Mouse (Mus musculus) heart, adult 11 months (tissue): ENCODE measurements around the gene Il13.

Experiments used
- DNase-seq: peaks from one replicate; pipeline ENCODE4 v3.0.0; 2022

Il13 gene

DNA sequence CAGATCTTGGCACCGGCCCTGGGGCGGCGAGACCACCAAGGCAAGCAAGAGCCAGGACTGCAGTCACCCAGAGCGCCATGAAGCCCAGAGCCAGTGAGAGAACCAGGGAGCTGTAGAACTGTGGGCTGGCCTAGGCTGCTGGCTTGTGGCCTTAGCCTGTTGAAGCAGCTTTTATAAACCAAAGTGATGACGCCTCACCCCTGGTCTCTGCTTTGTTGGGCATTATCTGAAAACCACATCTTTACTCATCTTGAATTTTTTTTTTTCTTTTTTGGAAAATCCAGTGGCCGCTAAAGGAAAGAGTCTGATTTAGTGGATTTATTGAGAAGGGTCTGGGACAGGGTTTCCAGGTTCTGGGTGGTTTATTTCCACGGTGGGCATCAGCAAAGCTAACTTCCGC, at the start of gene Il13:
Il13 (minus strand) TSS at position 147 of the 400 bp plus-strand sequence.
- peak; percentile 87 for DNase-seq

DNA sequence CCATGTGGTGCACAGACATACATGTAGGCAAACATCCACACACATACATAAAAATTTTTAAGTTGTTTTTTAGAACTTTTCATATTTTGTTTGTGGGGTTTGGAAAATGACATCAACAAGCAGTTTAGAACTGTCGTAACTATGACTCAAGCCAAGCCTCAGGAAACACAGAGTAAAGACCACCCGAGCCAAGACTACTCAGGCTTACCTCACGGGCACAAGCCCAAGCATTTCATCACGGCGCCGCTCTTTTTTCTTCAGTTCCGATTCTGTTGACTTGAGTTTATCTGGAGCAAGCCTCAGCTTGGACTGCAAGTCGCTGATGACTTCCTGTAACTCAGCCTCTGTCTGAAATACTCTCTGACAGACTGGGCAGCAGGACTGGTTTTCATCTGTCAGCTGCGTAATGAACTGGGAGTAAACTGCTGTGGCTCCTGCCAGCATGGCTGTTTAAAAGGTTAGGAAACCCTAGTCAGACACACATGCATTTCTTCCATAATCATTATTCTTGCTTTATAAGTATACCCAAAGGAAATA, 48.6 kb upstream of the Il13 start:
- DNase-seq = peak; percentile 96

DNA sequence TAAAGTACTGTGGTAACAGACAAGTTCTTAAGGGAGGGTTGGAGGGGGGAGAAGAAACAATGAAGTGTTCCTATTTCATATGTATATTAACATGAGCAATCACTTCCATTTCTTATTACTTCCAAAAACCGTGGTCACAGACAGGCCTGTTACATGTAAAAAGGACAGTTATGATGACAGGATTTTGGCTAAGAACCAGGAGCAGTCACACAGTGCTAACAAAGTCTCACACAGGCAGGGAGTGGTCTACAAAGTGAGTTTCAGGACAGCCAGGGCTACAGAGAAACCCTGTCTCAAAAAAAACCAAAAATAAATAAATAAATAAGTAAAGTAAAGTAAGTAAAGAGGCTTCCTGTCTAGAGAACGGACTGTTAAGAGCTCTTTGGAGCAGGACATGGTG, 47.7 kb upstream of the Il13 start:
- DNase-seq = peak; percentile 74

DNA sequence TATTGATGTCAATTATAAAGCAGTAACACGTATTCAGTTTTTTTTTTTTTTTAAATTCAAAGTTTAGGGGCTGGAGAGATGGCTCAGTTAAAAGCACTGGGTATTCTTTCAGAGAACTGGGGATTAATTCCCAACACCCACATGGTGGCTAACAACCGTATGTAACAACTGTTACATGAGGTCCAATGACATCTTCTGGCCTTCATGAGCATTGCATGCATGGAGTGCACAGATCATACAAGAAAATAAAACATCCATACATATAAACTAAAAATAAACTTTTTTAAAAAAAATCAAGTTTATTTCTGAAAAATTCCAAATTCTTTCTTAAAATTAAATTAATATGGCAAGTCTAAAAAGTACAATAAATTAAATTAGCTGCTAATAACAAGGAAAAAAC, 47.2 kb upstream of the Il13 start:
- DNase-seq = peak; percentile 11

DNA sequence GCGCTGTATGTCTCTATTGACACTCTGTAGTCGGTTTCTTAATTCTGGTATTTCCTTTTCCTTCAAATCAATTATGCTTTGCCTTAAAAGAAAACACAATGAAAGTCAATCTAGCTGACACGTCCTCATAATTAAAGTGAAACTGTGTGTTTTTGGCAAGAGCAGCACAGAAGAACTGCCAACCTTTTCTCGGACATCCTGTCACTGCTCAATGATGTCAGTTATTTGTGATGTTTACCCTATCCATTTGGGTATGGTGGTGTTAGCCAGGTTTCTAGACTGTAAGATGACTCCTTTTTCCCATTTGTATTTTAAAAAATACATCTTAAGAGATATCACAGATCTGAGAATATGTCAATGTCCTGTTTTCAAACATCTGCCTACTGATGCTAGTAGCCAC, 45.6 kb upstream of the Il13 start:
- peak; percentile 80 for DNase-seq

DNA sequence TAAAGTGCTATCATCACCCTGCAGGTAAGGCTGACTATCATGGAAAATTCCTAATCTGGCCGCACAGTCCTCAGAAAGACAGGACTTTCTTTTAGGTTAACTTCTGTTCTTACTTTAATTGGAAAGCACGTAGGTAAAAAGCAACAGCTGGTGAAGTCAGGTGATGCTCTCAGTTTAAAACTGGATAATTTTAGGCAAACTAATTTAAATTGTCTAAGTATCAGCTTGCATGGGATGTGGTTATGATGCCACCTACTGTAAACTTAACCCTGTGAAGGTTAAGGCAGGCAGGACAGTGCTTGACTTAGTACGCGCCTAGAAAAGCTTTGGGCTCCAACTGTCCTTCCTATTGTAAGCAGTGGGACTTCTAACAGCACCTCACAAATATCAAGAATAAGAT, 36.9 kb upstream of the Il13 start:
- DNase-seq = no peak

DNA sequence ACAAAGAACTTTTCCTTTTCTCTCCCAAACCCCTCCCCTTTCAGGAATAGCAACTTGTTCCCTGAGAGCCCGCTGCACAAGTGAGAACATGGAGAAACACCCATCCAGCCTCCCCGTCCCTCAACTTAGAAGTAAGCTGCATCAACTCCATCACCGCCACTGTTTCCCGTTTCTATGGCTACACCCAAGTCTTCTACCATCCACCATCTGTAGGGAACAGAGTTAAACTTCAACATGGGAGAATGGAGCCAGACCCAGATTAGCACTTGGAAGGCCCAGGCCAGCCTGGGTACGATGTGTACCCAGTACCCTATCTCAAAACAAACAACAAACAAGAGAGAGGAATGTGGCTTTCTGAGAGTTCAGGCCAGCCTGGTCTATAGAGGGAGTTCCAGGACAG, 29.6 kb upstream of the Il13 start:
- DNase-seq = no peak

DNA sequence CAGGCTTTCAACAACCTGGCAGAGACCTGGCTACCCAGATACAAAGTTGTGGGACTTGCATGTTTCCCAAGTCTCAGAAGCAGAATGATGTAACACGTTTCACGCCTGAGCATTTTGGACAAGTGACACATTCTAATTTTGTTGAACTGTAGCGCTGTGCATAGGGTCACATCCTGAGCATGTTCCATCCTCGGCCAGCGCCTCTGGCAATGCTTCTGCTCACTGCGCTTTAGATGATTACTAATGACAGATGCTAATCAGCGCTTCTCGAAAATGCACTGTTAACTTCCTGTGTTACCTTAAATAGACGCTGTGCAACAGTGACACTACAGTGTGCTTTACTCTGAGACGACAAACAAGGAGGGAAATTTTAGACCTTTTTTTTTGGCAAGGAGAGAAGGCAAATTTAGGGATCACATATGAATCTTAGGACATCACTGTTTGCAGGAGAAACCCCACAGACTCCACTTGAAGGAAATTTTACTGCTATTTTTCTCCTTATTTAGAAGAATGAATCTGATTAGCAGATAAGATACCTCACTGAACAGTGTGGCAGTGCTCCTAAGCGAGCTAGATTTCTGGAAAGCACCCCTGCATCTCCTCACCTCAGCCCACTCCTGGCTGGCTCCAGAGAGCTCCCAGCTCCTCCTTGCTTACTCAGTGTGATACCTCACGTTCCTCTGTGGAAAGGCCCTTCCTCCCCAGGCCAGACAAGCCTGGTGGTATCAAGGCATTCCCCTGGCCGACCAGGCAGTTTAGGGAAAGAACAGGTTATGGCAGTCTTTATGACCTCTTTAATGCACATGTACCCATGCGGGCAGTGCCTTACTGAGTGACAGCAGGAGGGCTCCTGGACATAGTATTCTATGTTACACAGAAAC, 28.5 kb upstream of the Il13 start:
- DNase-seq = peak; percentile 83

DNA sequence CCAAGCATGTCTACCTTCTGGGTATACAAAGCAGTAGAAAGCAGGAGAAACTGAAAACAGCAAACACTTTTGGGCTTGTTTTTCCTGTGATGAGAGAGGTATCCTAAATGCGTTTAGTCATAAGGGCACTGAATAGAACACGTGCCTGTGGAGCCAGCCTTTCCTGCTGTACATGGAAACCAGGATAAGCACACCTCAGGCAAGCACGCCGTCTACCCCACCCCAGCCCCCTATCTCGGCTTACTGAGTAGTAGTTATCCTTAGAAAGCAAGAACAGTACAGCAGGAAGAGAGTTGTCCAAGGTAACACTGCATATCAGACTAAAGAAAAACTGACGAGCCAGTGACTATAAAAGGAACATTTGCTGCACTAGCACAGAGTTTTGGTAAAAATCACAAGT, 23.3 kb upstream of the Il13 start:
- DNase-seq = no peak

DNA sequence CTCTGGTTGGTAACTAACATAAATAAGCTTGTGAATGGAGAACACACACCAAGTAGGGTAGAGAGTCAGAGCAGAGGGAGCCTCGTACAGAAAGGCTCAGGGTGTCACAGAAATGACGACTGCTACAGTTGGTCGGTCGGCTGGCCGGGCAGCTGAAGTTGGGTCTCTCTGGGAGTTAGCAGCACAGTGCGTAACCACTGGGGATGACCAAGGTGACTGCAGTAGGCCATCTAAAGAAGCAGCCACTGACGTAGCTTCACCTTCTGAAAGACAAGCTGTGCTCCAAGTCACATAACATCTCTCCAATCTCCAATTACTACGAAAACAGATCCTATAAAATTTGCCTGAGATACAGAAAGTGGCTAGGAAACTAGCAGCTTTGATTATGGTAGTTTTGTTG, 22.9 kb upstream of the Il13 start:
- no peak for DNase-seq

DNA sequence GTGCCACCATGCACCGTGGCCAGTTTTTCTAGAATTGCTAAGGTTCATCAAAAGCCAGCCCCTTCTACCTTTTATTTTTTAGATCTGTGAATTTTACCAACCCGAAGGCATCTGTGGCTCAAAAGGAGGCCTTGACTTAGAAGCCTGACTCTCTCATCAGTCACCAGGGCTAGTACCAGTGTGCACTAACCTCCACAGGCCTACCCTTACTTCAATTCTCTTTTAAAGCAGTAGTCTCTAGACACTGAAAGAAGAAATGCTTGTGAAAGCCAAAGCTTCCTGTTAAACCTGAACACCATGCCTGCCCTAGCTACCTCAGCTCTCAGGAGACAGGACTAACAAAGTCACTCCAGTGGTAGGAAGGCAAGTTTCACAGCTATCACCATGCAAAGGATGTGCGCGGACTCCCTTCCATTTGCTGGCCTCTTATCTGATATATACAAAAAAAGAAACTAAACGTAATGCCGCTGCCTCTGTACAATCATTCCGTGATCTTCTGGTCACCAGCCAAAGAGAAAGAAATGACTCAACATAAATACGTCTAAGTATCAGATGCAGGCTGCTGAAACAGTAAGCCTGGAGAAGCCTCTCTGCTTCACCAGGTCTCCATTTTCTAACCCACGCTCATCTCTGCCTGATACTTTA, 22.2 kb upstream of the Il13 start:
- peak; percentile 79 for DNase-seq

DNA sequence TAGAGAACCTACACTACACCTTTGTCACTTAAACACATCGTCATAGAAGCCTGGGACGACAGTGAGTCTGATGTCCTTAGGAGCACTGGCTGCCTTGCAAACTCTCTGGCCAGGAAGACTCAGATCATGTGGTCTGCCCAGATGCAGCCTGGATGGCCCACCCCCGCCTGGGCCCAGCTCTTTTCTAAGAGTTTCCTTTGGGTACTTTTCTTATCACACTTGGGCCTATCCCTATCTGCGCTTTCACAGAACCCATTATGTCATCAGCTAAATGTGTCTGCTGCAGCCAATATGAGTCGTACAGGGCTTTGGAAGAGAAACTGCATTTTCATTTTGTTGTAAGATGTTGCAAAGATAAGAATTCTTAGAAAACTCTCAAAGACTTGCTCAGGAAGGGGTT, 20.5 kb upstream of the Il13 start:
- peak; percentile 92 for DNase-seq

DNA sequence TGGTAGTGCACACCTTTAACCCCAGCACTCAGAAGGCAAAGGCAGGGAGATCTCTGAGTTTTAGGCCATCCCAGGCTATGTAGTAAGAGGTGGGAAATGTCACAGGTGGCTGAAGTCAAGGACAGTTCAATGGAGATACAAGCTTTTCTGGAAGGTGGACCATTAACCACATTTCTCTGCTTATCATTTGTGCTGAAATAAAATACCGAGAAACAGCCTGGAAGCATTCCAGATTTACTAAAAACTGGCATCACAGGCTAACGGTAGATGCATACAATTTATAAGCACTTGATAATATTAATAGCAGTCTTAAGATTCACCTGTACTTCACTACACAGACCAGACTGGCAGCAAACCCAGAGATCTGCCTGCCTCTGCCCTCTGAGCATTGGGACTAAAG, 17.9 kb upstream of the Il13 start:
- no peak for DNase-seq

DNA sequence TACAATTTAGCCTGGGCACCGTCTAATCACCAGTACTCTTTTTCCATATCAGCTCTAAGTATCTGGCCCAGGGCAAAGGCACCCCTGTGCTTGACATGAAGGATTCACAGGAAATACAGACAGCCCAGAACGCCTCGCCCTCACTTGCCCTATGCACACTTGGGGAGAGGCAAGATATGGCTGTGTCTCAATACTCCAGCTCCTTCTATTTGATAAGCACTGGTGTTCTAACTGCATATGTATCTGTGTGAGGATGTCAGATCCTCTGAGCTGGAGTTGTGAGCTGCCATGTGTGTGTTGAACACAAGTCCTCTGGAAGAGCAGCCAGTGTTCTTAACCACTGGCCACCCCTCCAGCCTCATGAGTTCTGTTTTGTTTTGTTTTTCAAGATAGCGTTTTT, 16.9 kb upstream of the Il13 start:
- no peak for DNase-seq

DNA sequence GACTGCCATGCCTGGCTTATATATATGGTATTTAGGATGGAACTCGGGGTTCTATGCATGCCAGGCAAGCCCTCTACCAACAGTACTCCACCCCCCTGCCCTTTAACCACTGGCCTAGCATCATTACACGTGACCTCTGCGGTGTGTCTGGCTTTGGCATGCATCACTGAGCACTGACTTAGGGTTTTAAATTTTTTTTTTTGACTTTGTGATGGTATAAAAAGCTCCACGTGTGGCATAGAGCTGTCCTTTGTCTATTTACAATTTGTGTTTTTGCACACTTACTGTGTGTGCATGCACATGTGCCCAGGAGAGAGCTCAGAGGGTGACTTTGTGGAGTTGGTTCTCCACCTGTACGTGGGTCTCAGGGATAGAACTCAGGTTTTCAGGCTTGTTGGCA, 9.5 kb upstream of the Il13 start:
- DNase-seq = no peak

DNA sequence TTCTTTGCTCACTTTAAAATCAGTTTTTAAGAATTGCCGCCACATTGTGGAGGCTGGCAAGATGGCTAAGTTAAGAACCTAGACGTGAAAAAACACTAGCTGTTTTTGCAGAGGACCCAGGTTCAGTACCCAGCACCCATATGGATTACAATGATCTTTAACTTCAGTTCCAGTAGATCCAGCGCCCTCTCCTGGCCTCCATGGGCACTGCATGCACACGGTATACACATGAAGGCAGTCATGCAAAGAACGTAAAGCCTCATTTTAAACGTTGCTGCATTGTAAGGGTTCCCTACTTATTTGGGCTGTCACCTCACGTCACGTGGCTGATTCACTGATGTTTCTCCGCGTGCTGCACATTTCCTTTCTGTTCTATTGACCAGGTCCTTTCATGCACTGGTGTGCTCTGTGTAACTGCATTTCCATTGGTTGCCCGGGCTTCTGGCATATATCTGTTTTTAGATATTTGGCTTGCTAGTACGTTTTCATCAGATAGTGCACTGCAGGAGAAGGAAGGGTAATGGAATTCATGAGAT, 8.3 kb upstream of the Il13 start:
- DNase-seq = no peak

DNA sequence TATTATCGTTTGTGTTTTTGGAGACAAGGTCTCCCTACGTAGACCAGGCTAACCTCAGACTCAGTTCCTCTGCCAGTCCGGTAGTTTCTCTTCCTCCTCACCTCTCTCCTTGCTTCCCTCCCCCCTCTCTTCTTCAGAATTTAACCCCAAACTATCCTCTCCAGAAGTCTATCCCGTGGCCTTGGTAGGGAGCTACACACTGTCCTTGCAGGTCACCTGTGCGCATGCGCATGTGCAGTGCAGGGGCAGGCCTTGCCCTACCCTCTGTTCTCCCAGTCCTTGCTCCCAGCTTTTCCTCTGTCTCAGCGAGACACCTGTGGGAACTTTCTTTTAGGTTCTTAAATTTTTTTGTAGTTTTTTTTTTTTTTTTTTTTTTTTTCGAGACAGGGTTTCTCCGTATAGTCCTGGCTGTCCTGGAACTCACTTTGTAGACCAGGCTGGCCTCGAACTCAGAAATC, 3.3 kb upstream of the Il13 start:
- peak; percentile 59 for DNase-seq

DNA sequence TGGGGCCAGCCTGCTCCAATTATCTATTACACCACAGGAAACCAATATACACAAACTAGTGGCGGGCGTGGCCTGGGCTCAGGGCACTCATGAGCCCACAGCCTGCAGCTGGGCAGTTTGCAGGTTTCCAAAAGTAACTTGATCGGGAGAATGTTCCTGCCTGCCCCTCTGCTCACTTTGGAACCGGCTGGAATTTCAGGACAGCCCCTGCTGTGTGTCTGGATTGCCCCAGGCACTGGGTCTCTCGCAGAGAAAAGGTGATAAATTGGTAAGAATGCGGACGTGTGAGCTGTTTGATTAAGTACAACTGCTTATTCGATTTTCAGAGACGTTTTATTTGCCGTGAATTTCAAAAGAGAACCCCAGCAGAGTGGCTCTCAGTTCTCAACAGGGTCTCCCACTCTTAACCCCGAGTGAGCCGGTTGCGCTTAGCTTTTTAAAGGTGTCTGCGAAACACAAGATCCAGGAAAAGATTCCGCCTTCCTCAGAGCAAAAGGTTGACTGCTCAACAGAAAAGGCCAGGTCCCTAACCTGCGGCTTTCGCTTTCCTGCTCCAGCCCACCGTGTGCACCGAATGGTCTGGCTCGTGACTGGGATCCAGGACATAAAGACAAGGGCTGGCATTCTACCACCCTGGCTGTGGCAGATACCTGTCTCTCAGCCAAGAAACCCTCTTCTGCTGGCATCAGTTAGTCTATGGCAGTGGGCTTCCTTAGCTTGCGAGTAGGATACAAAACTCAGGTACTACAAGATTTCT, 2.7 kb upstream of the Il13 start:
- peak; percentile 58 for DNase-seq

DNA sequence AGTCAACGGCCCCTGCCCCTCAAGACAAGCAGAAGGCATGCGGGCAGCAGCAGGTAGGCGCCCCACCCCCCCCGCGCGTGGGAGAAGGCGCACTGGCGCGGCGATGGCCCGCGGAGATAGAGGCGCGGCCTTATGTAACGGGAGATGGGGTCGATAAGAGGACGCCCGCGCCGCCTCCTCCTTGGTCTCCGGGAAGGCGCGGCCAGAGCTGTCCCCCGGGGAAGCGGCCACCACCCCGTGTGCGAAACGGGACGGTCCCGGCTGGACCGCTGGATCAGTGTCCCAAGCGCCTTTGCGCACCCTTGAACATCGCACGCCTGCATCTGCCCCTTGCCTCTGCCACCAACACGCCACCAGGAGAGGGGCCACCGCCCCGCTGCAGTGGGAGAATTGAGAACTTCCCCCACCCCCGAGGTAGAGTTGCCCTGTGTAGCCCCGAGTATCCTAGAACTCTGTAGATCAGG, 1.7 kb upstream of the Il13 start:
- peak; percentile 88 for DNase-seq

DNA sequence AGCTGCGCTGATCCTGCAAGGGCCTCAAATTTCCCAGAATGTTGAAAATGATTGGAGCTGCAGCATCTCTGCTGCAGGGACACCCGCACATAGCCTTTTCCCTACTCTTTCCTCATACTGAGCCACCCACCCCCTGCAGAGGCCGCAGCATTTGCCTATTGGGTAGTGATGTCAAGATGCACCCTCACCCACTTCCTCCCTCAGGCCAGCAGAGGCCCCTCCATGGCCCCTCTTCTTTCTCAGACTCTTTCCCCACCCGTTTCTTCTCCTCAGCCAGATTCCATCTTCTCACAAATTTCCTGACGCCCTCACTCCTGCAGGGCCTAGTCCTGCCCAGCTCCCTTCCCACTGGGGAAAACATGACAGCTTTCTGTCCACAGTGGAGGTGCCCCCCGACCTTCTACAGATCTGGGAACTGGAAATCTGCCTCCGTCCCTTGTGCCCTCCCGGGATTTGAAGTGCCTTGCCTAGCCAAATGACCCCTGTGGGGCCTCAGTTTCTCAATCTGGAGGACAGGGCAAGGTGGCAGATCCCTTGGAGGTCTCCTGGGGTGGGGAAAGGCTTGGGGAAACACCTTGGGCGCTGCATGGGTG, 1.2 kb upstream of the Il13 start:
- DNase-seq = peak; percentile 80

DNA sequence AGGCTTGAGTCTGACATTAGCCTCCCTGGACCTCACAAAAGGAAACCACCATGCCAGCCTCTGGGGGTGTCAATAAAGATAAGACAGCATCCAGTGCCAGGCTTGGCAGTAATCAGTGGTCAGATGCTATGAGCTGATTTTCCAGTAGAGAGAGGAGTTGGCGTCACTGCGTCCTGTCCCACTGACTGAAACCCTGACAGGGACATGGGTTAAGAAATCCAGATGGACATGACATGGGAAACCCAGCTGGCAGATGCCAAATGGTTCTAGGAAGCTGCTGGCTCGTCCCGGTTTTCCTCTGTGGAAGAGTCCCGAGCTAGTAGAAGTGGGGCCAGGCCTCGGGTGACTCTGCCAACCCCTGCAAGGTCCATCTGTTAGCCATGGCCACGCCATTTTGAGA, 858 bp downstream of the Il13 start:
- DNase-seq = peak; percentile 82

DNA sequence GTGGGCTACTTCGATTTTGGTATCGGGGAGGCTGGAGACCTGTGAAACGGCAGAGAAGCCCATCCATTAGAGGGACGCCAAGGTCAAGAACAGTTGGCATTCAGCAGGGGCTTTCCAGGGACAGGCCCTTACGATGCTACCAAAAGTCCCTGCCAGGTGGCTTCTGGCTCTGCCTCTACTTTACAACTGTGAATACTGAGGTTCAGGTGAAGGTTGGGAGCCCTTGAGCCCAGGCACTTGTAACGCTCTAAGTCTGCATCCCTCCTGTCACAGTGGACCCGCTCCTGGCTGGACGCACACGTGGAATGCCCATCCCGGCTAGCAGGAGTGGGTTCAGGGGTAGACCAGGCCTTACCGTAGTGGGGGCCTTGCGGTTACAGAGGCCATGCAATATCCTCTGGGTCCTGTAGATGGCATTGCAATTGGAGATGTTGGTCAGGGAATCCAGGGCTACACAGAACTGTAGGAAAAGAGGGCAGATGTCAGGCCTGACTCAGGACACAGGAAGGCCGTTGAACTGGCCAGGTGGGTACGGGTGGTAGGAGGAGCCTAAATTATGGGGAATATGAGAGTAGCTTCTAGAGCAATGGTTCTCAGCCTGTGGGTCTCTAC, 2.3 kb downstream of the Il13 start:
- no peak for DNase-seq
